Mouse (Mus musculus): Measurements from ENCODE around the gene Itga9. TPM values are rescaled to one million over a fixed set of nuclear protein-coding genes. Genes with fewer than 3 reads are reported as not detected.

Gene Itga9
- polyA plus RNA-seq, 2 experiments: 1.4 to 2.8 TPM

DNA sequence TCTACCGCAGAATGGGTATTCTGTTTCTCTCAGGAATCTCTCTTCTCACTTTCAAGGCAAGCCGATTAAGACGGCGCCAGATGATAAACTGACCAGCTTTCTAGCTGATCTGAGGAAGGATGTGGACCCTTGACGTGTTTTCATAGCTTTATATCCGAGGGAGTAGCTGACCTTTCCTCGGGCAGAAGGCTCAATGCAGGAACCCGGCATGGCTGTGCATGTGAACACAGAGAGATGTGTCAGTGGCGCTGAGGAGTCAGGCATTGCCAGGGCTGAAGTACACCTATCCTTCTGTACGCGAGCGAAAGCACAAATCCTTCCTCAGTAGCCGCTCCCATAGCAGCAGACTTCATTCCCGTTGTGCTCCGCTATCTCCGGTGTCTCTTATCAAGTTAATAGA, 207.6 kb downstream of the Itga9 start:
- whole genome bisulfite sequencing (ENCODE audit: insufficient replicate concordance): 77% methylated on average over 16 of the region's 16 CpGs
- Histone ChIP-seq H3K9ac (replicated peaks) (no peak overlapping the region), H3K27me3 (ENCODE audit: control insufficient read depth, insufficient read depth, low read length) (no peaks in the 10 kb centered on the region), H3K9me3 (ENCODE audit: control insufficient read depth, low read length) (no peaks in the 10 kb centered on the region), H3K4me2 (ENCODE audit: low read depth) (no peak overlapping the region), H3K36me3 (replicated peaks; ENCODE audit: control insufficient read depth, insufficient read depth, low read depth) (no peaks in the 10 kb centered on the region), H3K4me3 (ENCODE audit: insufficient read depth in 1 of 2, low read depth in 2 of 2, low read length in 2 of 2) (no peak overlapping the region), H3K4me1 (replicated peaks; ENCODE audit: control insufficient read depth in 2 of 2, insufficient read depth in 2 of 2, low read length in 1 of 2) (no peaks in the 10 kb centered on the region), H3K27ac (no peak overlapping the region)
- DNase-seq (ENCODE audit: low read depth in 3 of 3, low spot score in 3 of 3) (no peak), ATAC-seq (ENCODE audit: insufficient read depth) (no peak)
- TF ChIP-seq EP300 (IDR thresholded peaks at IDR 0.05; ENCODE audit: low read depth) (no peak), CTCF (IDR thresholded peaks at IDR 0.05; ENCODE audit: low read depth) (no peak)

DNA sequence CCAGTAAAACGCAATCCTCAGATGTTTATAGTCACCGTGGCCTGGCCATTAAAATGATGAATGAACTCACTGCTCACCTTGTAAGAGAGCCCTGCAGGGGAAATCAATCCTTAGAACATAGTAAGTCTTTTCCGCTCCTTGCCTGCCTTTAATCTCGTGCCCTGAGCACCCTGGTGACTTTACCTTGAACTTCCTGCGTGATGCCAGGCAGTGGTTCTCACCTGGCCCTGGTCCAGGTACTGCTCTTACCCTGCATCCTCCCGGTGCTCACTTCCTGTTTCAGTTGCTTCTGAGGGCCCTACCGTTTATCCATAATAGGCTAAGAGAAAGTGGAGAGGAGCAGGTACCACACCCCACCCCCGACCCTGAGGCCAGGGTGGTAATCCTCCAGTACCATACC, 208.0 kb downstream of the Itga9 start:
- Histone ChIP-seq H3K4me1 (replicated peaks; ENCODE audit: control insufficient read depth in 2 of 2, insufficient read depth in 2 of 2, low read length in 1 of 2) (no peaks in the 10 kb centered on the region), H3K4me3 (ENCODE audit: insufficient read depth in 1 of 2, low read depth in 2 of 2, low read length in 2 of 2) (no peak overlapping the region), H3K4me2 (ENCODE audit: low read depth) (no peak overlapping the region), H3K9ac (replicated peaks) (no peak overlapping the region), H3K27me3 (ENCODE audit: control insufficient read depth, insufficient read depth, low read length) (no peaks in the 10 kb centered on the region), H3K9me3 (ENCODE audit: control insufficient read depth, low read length) (no peaks in the 10 kb centered on the region), H3K27ac (no peak overlapping the region), H3K36me3 (replicated peaks; ENCODE audit: control insufficient read depth, insufficient read depth, low read depth) (no peaks in the 10 kb centered on the region)
- ATAC-seq (ENCODE audit: insufficient read depth) (no peak), DNase-seq (ENCODE audit: low read depth in 3 of 3, low spot score in 3 of 3) (no peak)
- no peak for TF ChIP-seq CTCF (IDR thresholded peaks at IDR 0.05; ENCODE audit: low read depth)
- no peak for TF ChIP-seq EP300 (IDR thresholded peaks at IDR 0.05; ENCODE audit: low read depth)
- WGBS (ENCODE audit: insufficient replicate concordance): 62% methylated on average over 8 of the region's 8 CpGs

DNA sequence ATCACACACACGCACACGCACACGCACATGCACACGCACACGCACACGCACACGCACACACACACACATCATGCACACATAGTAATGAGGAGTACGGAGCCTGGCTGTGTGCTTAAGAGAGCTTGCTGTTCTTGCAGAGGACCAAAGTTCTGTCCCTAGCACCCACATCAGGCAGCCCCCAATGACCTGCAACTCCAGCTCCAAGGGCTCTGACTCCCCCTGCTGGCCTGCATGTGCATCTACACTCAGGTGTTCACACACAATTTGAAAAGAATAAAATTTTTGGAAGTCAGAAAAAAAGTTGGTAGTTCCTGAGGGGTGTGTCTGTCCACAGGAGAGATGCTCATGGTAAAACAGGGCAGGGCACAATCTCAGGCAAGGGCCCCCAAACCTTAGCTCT, 209.1 kb downstream of the Itga9 start:
- Histone ChIP-seq H3K27ac (no peak overlapping the region), H3K4me2 (ENCODE audit: low read depth) (no peak overlapping the region), H3K9me3 (ENCODE audit: control insufficient read depth, low read length) (no peaks in the 10 kb centered on the region), H3K27me3 (ENCODE audit: control insufficient read depth, insufficient read depth, low read length) (no peaks in the 10 kb centered on the region), H3K36me3 (replicated peaks; ENCODE audit: control insufficient read depth, insufficient read depth, low read depth) (no peaks in the 10 kb centered on the region), H3K9ac (replicated peaks) (no peak overlapping the region), H3K4me3 (ENCODE audit: insufficient read depth in 1 of 2, low read depth in 2 of 2, low read length in 2 of 2) (no peak overlapping the region), H3K4me1 (replicated peaks; ENCODE audit: control insufficient read depth in 2 of 2, insufficient read depth in 2 of 2, low read length in 1 of 2) (no peaks in the 10 kb centered on the region)
- TF ChIP-seq EP300 (IDR thresholded peaks at IDR 0.05; ENCODE audit: low read depth): no peak
- TF ChIP-seq CTCF (IDR thresholded peaks at IDR 0.05; ENCODE audit: low read depth): peak; percentile 51
- 88% methylated on average over 8 of the region's 8 CpGs for WGBS (ENCODE audit: insufficient replicate concordance)
- DNase-seq (ENCODE audit: low read depth in 3 of 3, low spot score in 3 of 3): no peak
- ATAC-seq (ENCODE audit: insufficient read depth): no peak

DNA sequence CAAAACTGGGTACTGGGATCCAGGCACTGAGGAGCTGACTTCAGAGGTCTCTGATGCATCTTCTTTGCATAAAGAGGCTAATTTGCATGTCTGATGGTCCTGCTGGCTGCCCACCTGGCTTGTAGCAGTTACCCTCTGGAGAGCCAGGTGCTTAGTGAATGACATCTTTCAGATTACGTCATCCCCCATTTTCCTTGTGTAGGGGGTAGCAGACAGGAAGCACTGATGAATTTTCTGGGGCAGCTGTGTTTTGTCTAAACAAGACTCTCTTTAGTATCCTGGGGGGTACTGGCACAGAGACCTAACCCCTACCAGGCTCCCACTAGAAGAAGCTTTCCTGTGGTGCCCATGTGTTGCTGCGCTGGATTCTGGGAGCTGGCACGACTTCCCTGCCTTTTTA, 212.0 kb downstream of the Itga9 start:
- Histone ChIP-seq H3K27me3 (ENCODE audit: control insufficient read depth, insufficient read depth, low read length) (no peaks in the 10 kb centered on the region), H3K4me3 (ENCODE audit: insufficient read depth in 1 of 2, low read depth in 2 of 2, low read length in 2 of 2) (no peak overlapping the region), H3K4me2 (ENCODE audit: low read depth) (no peak overlapping the region), H3K9ac (replicated peaks) (no peak overlapping the region), H3K27ac (no peak overlapping the region), H3K36me3 (replicated peaks; ENCODE audit: control insufficient read depth, insufficient read depth, low read depth) (no peaks in the 10 kb centered on the region), H3K9me3 (ENCODE audit: control insufficient read depth, low read length) (no peaks in the 10 kb centered on the region), H3K4me1 (replicated peaks; ENCODE audit: control insufficient read depth in 2 of 2, insufficient read depth in 2 of 2, low read length in 1 of 2) (peaks cover 0 to 3% of the 10 kb centered on the region in 2 experiments; a peak in 2 of 4 replicates)
- WGBS (ENCODE audit: insufficient replicate concordance): 71% methylated on average over 3 of the region's 3 CpGs
- no peak for DNase-seq (ENCODE audit: low read depth in 3 of 3, low spot score in 3 of 3)
- TF ChIP-seq CTCF (IDR thresholded peaks at IDR 0.05; ENCODE audit: low read depth) (no peak), EP300 (IDR thresholded peaks at IDR 0.05; ENCODE audit: low read depth) (no peak)
- ATAC-seq (ENCODE audit: insufficient read depth): no peak

DNA sequence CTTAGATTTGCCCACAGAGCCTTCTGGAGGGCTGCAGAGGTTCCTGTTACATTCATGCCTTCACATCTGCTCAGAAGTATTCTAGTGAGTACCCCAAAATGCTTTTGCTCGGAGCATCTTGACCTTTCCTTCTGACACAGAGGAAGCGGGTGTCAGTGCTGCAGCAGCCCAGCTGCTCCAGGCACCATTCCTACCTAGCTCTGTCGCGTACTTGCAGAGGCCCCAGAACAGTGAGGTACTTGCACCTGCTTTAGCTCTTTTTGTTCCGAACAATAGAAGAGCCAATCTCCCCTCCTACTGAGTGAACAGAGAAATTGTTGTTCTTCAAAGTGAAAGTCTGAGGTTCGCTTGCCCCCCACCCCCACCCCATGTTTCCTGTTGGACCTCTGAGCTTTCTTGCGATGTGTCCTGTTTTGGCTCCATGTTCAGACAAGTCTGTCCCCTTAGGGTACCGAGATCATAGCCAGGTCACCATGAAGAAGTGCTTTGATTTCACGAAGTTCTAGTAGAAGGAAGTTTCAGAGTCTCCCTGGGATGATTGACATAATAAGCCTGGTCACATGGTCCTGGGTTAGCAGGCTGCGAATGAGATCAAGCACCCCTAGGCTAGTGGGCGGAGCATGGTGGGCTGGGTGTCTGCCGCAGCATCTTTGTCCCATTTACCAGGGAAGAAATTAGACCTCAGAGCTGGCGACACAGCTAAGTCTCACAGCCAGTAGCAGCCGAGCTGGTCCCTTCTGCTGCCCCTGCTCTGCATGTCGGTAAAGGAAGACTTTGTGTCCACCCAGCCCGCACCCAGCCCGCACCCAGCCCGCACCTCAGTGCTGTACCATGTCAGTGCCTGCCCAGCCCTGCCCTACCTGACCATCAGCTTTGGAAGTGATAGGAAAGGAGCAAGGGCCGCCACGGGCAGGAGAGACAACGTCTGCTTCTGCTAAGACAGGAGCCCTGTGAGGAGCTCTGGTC, 215.0 kb downstream of the Itga9 start:
- H3K27me3 ChIP-seq (ENCODE audit: control insufficient read depth, insufficient read depth, low read length): no peaks in the 10 kb centered on the region
- DNase-seq (ENCODE audit: low read depth in 3 of 3, low spot score in 3 of 3): no peak
- no peak overlapping the region for H3K27ac ChIP-seq
- H3K9ac ChIP-seq (replicated peaks): no peak overlapping the region
- TF ChIP-seq EP300 (IDR thresholded peaks at IDR 0.05; ENCODE audit: low read depth) (no peak), CTCF (IDR thresholded peaks at IDR 0.05; ENCODE audit: low read depth) (no peak)
- WGBS (ENCODE audit: insufficient replicate concordance): 48% methylated on average over 21 of the region's 21 CpGs
- H3K36me3 ChIP-seq (replicated peaks; ENCODE audit: control insufficient read depth, insufficient read depth, low read depth): no peaks in the 10 kb centered on the region
- no peaks in the 10 kb centered on the region for H3K9me3 ChIP-seq (ENCODE audit: control insufficient read depth, low read length)
- no peak overlapping the region for H3K4me2 ChIP-seq (ENCODE audit: low read depth)
- peaks cover 0 to 3% of the 10 kb centered on the region in 2 experiments; a peak in 2 of 4 replicates for H3K4me1 ChIP-seq (replicated peaks; ENCODE audit: control insufficient read depth in 2 of 2, insufficient read depth in 2 of 2, low read length in 1 of 2)
- 0 out of 2 replicates have a peak, but pooled peaks have one; percentile 15 for ATAC-seq (ENCODE audit: insufficient read depth)
- no peak overlapping the region for H3K4me3 ChIP-seq (ENCODE audit: insufficient read depth in 1 of 2, low read depth in 2 of 2, low read length in 2 of 2)

Measured in liver, embryonic 14.5 days (tissue).